Mouse (Mus musculus): ENCODE measurements around the gene A630001G21Rik.

Gene A630001G21Rik

GRCm38 (mm10) chr1:85735463-85736123, 42.9 kb downstream of the A630001G21Rik start:
- peak; percentile 89 for DNase-seq (ENCODE audit: low read depth, low spot score)

GRCm38 (mm10) chr1:85734511-85734910, 43.9 kb downstream of the A630001G21Rik start:
- peak; percentile 40 for DNase-seq (ENCODE audit: low read depth, low spot score)

- peak; percentile 80 for DNase-seq (ENCODE audit: low read depth, low spot score)
Observed at GRCm38 (mm10) chr1:85732581-85732980, 45.9 kb downstream of the A630001G21Rik start.

GRCm38 (mm10) chr1:85730471-85730870, 48.0 kb downstream of the A630001G21Rik start:
- peak; percentile 54 for DNase-seq (ENCODE audit: low read depth, low spot score)

- peak; percentile 62 for DNase-seq (ENCODE audit: low read depth, low spot score)
Observed at GRCm38 (mm10) chr1:85720220-85720893, 58.1 kb downstream of the A630001G21Rik start.

GRCm38 (mm10) chr1:85719049-85719448, 59.4 kb downstream of the A630001G21Rik start:
- DNase-seq (ENCODE audit: low read depth, low spot score): no peak

GRCm38 (mm10) chr1:85716447-85717027, 61.9 kb downstream of the A630001G21Rik start:
- DNase-seq (ENCODE audit: low read depth, low spot score): no peak

- no peak for DNase-seq (ENCODE audit: low read depth, low spot score)
Observed at GRCm38 (mm10) chr1:85714501-85714900, 63.9 kb downstream of the A630001G21Rik start.

GRCm38 (mm10) chr1:85706754-85707153, 71.7 kb downstream of the A630001G21Rik start:
- no peak for DNase-seq (ENCODE audit: low read depth, low spot score)

- no peak for DNase-seq (ENCODE audit: low read depth, low spot score)
Observed at GRCm38 (mm10) chr1:85705552-85705951, 72.9 kb downstream of the A630001G21Rik start.

GRCm38 (mm10) chr1:85703245-85704186, 74.9 kb downstream of the A630001G21Rik start:
- peak; percentile 97 for DNase-seq (ENCODE audit: low read depth, low spot score)

GRCm38 (mm10) chr1:85702531-85702930, 75.9 kb downstream of the A630001G21Rik start:
- no peak for DNase-seq (ENCODE audit: low read depth, low spot score)

GRCm38 (mm10) chr1:85697721-85698493, 80.5 kb downstream of the A630001G21Rik start:
- DNase-seq (ENCODE audit: low read depth, low spot score): peak; percentile 47

GRCm38 (mm10) chr1:85695646-85696045, 82.8 kb downstream of the A630001G21Rik start:
- DNase-seq (ENCODE audit: low read depth, low spot score): no peak

GRCm38 (mm10) chr1:85693280-85693679, 85.2 kb downstream of the A630001G21Rik start:
- no peak for DNase-seq (ENCODE audit: low read depth, low spot score)

GRCm38 (mm10) chr1:85692281-85692680, 86.2 kb downstream of the A630001G21Rik start:
- no peak for DNase-seq (ENCODE audit: low read depth, low spot score)

GRCm38 (mm10) chr1:85690544-85690943, 87.9 kb downstream of the A630001G21Rik start:
- DNase-seq (ENCODE audit: low read depth, low spot score): no peak

- DNase-seq (ENCODE audit: low read depth, low spot score): peak; percentile 85
Observed at GRCm38 (mm10) chr1:85687346-85687745, 91.1 kb downstream of the A630001G21Rik start.

- peak; percentile 60 for DNase-seq (ENCODE audit: low read depth, low spot score)
Observed at GRCm38 (mm10) chr1:85686666-85687065, 91.8 kb downstream of the A630001G21Rik start.

GRCm38 (mm10) chr1:85680226-85680625, 98.2 kb downstream of the A630001G21Rik start:
- peak; percentile 46 for DNase-seq (ENCODE audit: low read depth, low spot score)
